8 mouse cellular contexts compared by ENCODE assay signal in the genomic region with DNA sequence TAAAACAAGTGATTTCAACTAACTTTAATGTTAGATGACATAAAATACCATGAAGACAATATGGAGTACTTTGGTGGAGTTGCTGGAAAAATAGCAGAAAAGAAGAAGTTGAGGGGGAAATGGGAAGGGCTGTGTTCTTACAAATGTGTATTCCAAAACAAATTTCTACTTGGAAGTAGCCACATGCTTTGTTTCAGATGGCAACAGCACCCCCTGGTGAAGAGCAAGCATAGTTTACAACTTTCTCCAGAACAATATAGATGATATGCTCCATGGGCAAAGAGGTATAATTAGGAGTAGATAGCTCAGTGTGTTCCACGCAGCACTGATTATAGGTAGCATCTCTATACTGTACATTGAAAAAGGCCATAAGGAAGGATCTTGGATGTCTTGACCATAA.
DNase-seq lines count a peak whose midpoint lies in the region.

No protein-coding gene starts in this region.

- intact Hi-C loops in heart, postnatal 10 days (cut with DNase I), result loop anchor here (1.0 to 10.0 kb wide), 3 partner anchors 139 to 810 kb away; no protein-coding TSS in a partner anchor

- peak; percentile 69 to 83 for DNase-seq in heart, postnatal 10 days
- no peak for DNase-seq in heart, adult 11 months
- peak; percentile 6 to 34 for DNase-seq in urinary bladder, postnatal 36 days (ENCODE audit: low spot score in 2 of 2)
- DNase-seq in urinary bladder, postnatal 10 days (ENCODE audit: low spot score), result no peak
- DNase-seq in embryo, embryonic 9.5 days (ENCODE audit: extremely low spot score), result peak; percentile 27
- DNase-seq in layer of hippocampus, postnatal 10 days (ENCODE audit: low spot score in 2 of 2), result peak; percentile 64 to 75
- peak; percentile 28 for DNase-seq in ovary, postnatal 36 days (ENCODE audit: low spot score)
- no peak for DNase-seq in yolk sac, embryonic 10.5 days (ENCODE audit: low spot score)

Comparison
In these comparisons a context has a peak if more than half of its experiments do, and no peak if none do; other contexts are left out.
1. DNase-seq: peak in heart, postnatal 10 days (2 of 2), urinary bladder, postnatal 36 days (2 of 2), embryo, embryonic 9.5 days (single experiment), layer of hippocampus, postnatal 10 days (2 of 2) and ovary, postnatal 36 days (single experiment); none in heart, adult 11 months (single experiment), urinary bladder, postnatal 10 days (single experiment) and yolk sac, embryonic 10.5 days (single experiment).